Mouse (Mus musculus) kidney, embryonic 16.5 days (tissue): ENCODE data around the gene Rap1gap. TPM values are rescaled to one million over a fixed set of nuclear protein-coding genes. Genes with fewer than 3 reads are reported as not detected.

Experiments
- ATAC-seq: fragments of 200-750 bp; cut with Nextera tagmentation; 2 replicates; pipeline ENCODE4 v1.8.0; 2017; ENCODE audit warnings: moderate TSS enrichment; ENCODE audit not compliant: low FRiP score, low TSS enrichment
- H3K27ac ChIP-seq: fragments of 300-500 bp; sonication (generic); 2 replicates; pipeline ENCODE4 v1.5.1; 2014; ENCODE audit warnings: low read length
- H3K27me3 ChIP-seq: fragments of 300-500 bp; sonication (generic); 2 replicates; pipeline ENCODE4 v1.6.1; 2014; ENCODE audit warnings: low read length, control low read depth, mixed read lengths; ENCODE audit not compliant: insufficient read depth
- H3K36me3 ChIP-seq: fragments of 300-500 bp; sonication (generic); 2 replicates; pipeline ENCODE4 v1.6.1; 2014; ENCODE audit warnings: low read length, control low read depth, mixed read lengths; ENCODE audit not compliant: insufficient read depth
- H3K4me1 ChIP-seq: fragments of 300-500 bp; sonication (generic); 2 replicates; pipeline ENCODE4 v1.6.1; 2014; ENCODE audit warnings: low read length, control low read depth, mixed read lengths; ENCODE audit not compliant: insufficient read depth
- H3K4me2 ChIP-seq: fragments of 300-500 bp; sonication (generic); replicated peaks from 2 replicates; pipeline ENCODE4 v1.6.1; 2014; ENCODE audit warnings: low read depth, low read length
- H3K4me3 ChIP-seq: fragments of 300-500 bp; sonication (generic); 2 replicates; pipeline ENCODE4 v1.5.1; 2014; ENCODE audit warnings: mild to moderate bottlenecking, low read length
- H3K9ac ChIP-seq: fragments of 300-500 bp; sonication (generic); replicated peaks from 2 replicates; pipeline ENCODE4 v1.6.1; 2014; ENCODE audit warnings: low read length
- H3K9me3 ChIP-seq: fragments of 300-500 bp; sonication (generic); 2 replicates; pipeline ENCODE4 v1.6.1; 2016; ENCODE audit warnings: low read length, control low read depth
- WGBS: fragments of 180-500 bp; shearing (Covaris S2); extraction: QIAGEN DNeasy Blood & Tissue Kit; methylation state at CpG from one replicate; pipeline ENCODE4 v1.1.7; 2014; 5-methylcytosine and 5-hydroxymethylcytosine counted together
- polyA plus RNA-seq: library from polyadenylated mRNA; unstranded; fragments of >200 nt; fragmentation: Nextera tagmentation; extraction: Ambion mirVana; gene quantifications from 2 replicates; pipeline ENCODE4 v1.2.1, GENCODE M21; 2015

Rap1gap gene
- polyA plus RNA-seq, 1 experiment from 2014 or later = 22.0 TPM

GRCm38 (mm10) chr4:137732962-137733361 is 68.4 kb downstream of the Rap1gap start:
- Histone ChIP-seq H3K9me3 (no peaks in the 10 kb centered on the region), H3K36me3 (no peaks in the 10 kb centered on the region), H3K4me2 (no peak overlapping the region), H3K27me3 (peaks cover 21% of the 10 kb centered on the region), H3K9ac (no peak overlapping the region), H3K4me1 (peaks cover 17% of the 10 kb centered on the region), H3K4me3 (no peak overlapping the region), H3K27ac (no peak overlapping the region)
- no peak for ATAC-seq
- WGBS = 78% methylated on average over 3 of the region's 3 CpGs

GRCm38 (mm10) chr4:137733459-137733858 is 68.9 kb downstream of the Rap1gap start:
- Histone ChIP-seq H3K9me3 (no peaks in the 10 kb centered on the region), H3K27ac (no peak overlapping the region), H3K36me3 (no peaks in the 10 kb centered on the region), H3K27me3 (peaks cover 16% of the 10 kb centered on the region), H3K4me2 (no peak overlapping the region), H3K4me1 (peaks cover 17% of the 10 kb centered on the region), H3K9ac (no peak overlapping the region), H3K4me3 (no peak overlapping the region)
- 78% methylated on average over 5 of the region's 5 CpGs for WGBS
- no peak for ATAC-seq

- ATAC-seq = peak; percentile 58; the same call in 1 of the 2 replicates
- no peaks in the 10 kb centered on the region for H3K36me3 ChIP-seq
- 43% methylated on average over 11 of the region's 11 CpGs for WGBS
- peaks cover 8% of the 10 kb centered on the region for H3K4me1 ChIP-seq
- no peaks in the 10 kb centered on the region; the same call in 1 of the 2 replicates for H3K27me3 ChIP-seq
- H3K9me3 ChIP-seq = no peaks in the 10 kb centered on the region
- H3K27ac ChIP-seq = peak overlapping the region; percentile 52; the same call in 1 of the 2 replicates
- H3K4me3 ChIP-seq = no peak overlapping the region
- H3K4me2 ChIP-seq = 0 out of 2 replicates have a peak overlapping the region, but pooled peaks have one; percentile 2
- H3K9ac ChIP-seq = no peak overlapping the region
Observed at GRCm38 (mm10) chr4:137736220-137736701, 71.7 kb downstream of the Rap1gap start.

- Histone ChIP-seq H3K9ac (no peak overlapping the region), H3K27me3 (no peaks in the 10 kb centered on the region), H3K4me3 (no peak overlapping the region), H3K36me3 (no peaks in the 10 kb centered on the region), H3K4me1 (peaks cover 8% of the 10 kb centered on the region), H3K9me3 (no peaks in the 10 kb centered on the region), H3K27ac (no peak overlapping the region), H3K4me2 (no peak overlapping the region)
- WGBS = 61% methylated on average over 3 of the region's 3 CpGs
- no peak for ATAC-seq
Observed at GRCm38 (mm10) chr4:137737760-137738159, 73.2 kb downstream of the Rap1gap start.

GRCm38 (mm10) chr4:137739151-137739923 is 74.8 kb downstream of the Rap1gap start:
- peak; percentile 40 for ATAC-seq
- Histone ChIP-seq H3K27me3 (no peaks in the 10 kb centered on the region), H3K4me1 (peaks cover 8% of the 10 kb centered on the region), H3K27ac (no peak overlapping the region), H3K4me3 (no peak overlapping the region), H3K4me2 (peak overlapping the region; percentile 38), H3K9ac (no peak overlapping the region), H3K9me3 (no peaks in the 10 kb centered on the region), H3K36me3 (no peaks in the 10 kb centered on the region)
- WGBS = 53% methylated on average over 9 of the region's 9 CpGs

- H3K9me3 ChIP-seq = no peaks in the 10 kb centered on the region
- H3K4me3 ChIP-seq = no peak overlapping the region
- no peak overlapping the region for H3K9ac ChIP-seq
- no peak for ATAC-seq
- no peaks in the 10 kb centered on the region for H3K27me3 ChIP-seq
- 89% methylated on average over 7 of the region's 7 CpGs for WGBS
- H3K4me1 ChIP-seq = peaks cover 8% of the 10 kb centered on the region
- H3K36me3 ChIP-seq = no peaks in the 10 kb centered on the region
- no peak overlapping the region for H3K4me2 ChIP-seq
- H3K27ac ChIP-seq = no peak overlapping the region
Observed at GRCm38 (mm10) chr4:137740350-137740749, 75.8 kb downstream of the Rap1gap start.

GRCm38 (mm10) chr4:137743791-137744190 is 79.3 kb downstream of the Rap1gap start:
- 67% methylated on average over 7 of the region's 7 CpGs for WGBS
- Histone ChIP-seq H3K4me1 (no peaks in the 10 kb centered on the region; the same call in 1 of the 2 replicates), H3K27ac (no peak overlapping the region), H3K9me3 (no peaks in the 10 kb centered on the region), H3K9ac (no peak overlapping the region), H3K27me3 (no peaks in the 10 kb centered on the region), H3K4me3 (no peak overlapping the region), H3K4me2 (no peak overlapping the region), H3K36me3 (no peaks in the 10 kb centered on the region)
- ATAC-seq = no peak

- Histone ChIP-seq H3K9ac (no peak overlapping the region), H3K9me3 (no peaks in the 10 kb centered on the region), H3K4me1 (no peaks in the 10 kb centered on the region; the same call in 1 of the 2 replicates), H3K36me3 (no peaks in the 10 kb centered on the region), H3K27ac (no peak overlapping the region), H3K27me3 (no peaks in the 10 kb centered on the region), H3K4me3 (no peak overlapping the region), H3K4me2 (no peak overlapping the region)
- 76% methylated on average over 13 of the region's 13 CpGs for WGBS
- ATAC-seq = no peak
Observed at GRCm38 (mm10) chr4:137744433-137744918, 80.0 kb downstream of the Rap1gap start.

GRCm38 (mm10) chr4:137747091-137747490 is 82.6 kb downstream of the Rap1gap start:
- no peak overlapping the region for H3K9ac ChIP-seq
- no peaks in the 10 kb centered on the region for H3K27me3 ChIP-seq
- 74% methylated on average over 9 of the region's 9 CpGs for whole genome bisulfite sequencing
- H3K4me1 ChIP-seq = peaks cover 13% of the 10 kb centered on the region; the same call in 1 of the 2 replicates
- no peak overlapping the region for H3K4me2 ChIP-seq
- H3K36me3 ChIP-seq = no peaks in the 10 kb centered on the region
- no peaks in the 10 kb centered on the region for H3K9me3 ChIP-seq
- H3K27ac ChIP-seq = no peak overlapping the region
- ATAC-seq = peak; percentile 72
- H3K4me3 ChIP-seq = no peak overlapping the region

GRCm38 (mm10) chr4:137747590-137747989 is 83.1 kb downstream of the Rap1gap start:
- Histone ChIP-seq H3K4me1 (peaks cover 17% of the 10 kb centered on the region; the same call in 1 of the 2 replicates), H3K27ac (no peak overlapping the region), H3K36me3 (no peaks in the 10 kb centered on the region), H3K4me3 (no peak overlapping the region), H3K27me3 (no peaks in the 10 kb centered on the region), H3K9ac (no peak overlapping the region), H3K4me2 (no peak overlapping the region), H3K9me3 (no peaks in the 10 kb centered on the region)
- ATAC-seq = no peak
- WGBS = 59% methylated on average over 5 of the region's 5 CpGs
